Mouse (Mus musculus) c-Kit-positive CD71-negative TER-119-negative erythroid progenitor cells, embryonic 14.5 days (primary cell): Measurements from ENCODE around the gene Mtmr11.
"Not testable (repeated sequence)": the region's sequence is repeated elsewhere in the genome, so short reads cannot be mapped to it uniquely, and the experiment has no call there.

ENCODE experiments used
- DNase-seq: peaks from one replicate; pipeline ENCODE4 v3.0.0-alpha.2; 2013; ENCODE audit warnings: low read depth

Mtmr11 gene

GRCm38 (mm10) chr3:96172197-96173178 is 10.7 kb downstream of the Mtmr11 start, which contains the start of gene Sf3b4:
Sf3b4 (plus strand) TSS chr3:96172332.
- peak; percentile 73 for DNase-seq

GRCm38 (mm10) chr3:96173185-96173584 is 11.4 kb downstream of the Mtmr11 start:
- DNase-seq = no peak

- DNase-seq = not testable (repeated sequence)
Observed at GRCm38 (mm10) chr3:96174042-96174441, 12.2 kb downstream of the Mtmr11 start.

GRCm38 (mm10) chr3:96175251-96175650 is 13.4 kb downstream of the Mtmr11 start:
- DNase-seq = no peak

- no peak for DNase-seq
Observed at GRCm38 (mm10) chr3:96178427-96178826, 16.6 kb downstream of the Mtmr11 start.

- DNase-seq = no peak
Observed at GRCm38 (mm10) chr3:96178902-96179301, 17.1 kb downstream of the Mtmr11 start.

- DNase-seq = no peak
Observed at GRCm38 (mm10) chr3:96179531-96179930, 17.7 kb downstream of the Mtmr11 start.

- DNase-seq = no peak
Observed at GRCm38 (mm10) chr3:96180727-96181477, 19.1 kb downstream of the Mtmr11 start, which contains the start of gene Sv2a. Sv2a (plus strand) TSS chr3:96181151.

GRCm38 (mm10) chr3:96181510-96182381 is 19.9 kb downstream of the Mtmr11 start:
- DNase-seq = no peak

GRCm38 (mm10) chr3:96182382-96182776 is 20.6 kb downstream of the Mtmr11 start:
- DNase-seq = no peak

GRCm38 (mm10) chr3:96192977-96193376 is 31.2 kb downstream of the Mtmr11 start:
- DNase-seq = no peak

- DNase-seq = no peak
Observed at GRCm38 (mm10) chr3:96194966-96195365, 33.2 kb downstream of the Mtmr11 start.

- DNase-seq = no peak
Observed at GRCm38 (mm10) chr3:96195616-96196313, 34.0 kb downstream of the Mtmr11 start.

- DNase-seq = no peak
Observed at GRCm38 (mm10) chr3:96196437-96197128, 34.8 kb downstream of the Mtmr11 start.

GRCm38 (mm10) chr3:96197129-96197749 is 35.4 kb downstream of the Mtmr11 start:
- DNase-seq = peak; percentile 67

- DNase-seq = no peak
Observed at GRCm38 (mm10) chr3:96198181-96198580, 36.4 kb downstream of the Mtmr11 start.

GRCm38 (mm10) chr3:96198601-96199251 is 36.9 kb downstream of the Mtmr11 start:
- DNase-seq = not testable (repeated sequence)

GRCm38 (mm10) chr3:96199731-96200130 is 37.9 kb downstream of the Mtmr11 start:
- no peak for DNase-seq

GRCm38 (mm10) chr3:96207819-96208218 is 46.0 kb downstream of the Mtmr11 start:
- no peak for DNase-seq
